Mouse (Mus musculus) midbrain, embryonic 15.5 days (tissue): ENCODE results near the gene Rptor. TPM values are rescaled to one million over a fixed set of nuclear protein-coding genes. Genes with fewer than 3 reads are reported as not detected.

Experiments used
- ATAC-seq: fragments of 200-750 bp; cut with Nextera tagmentation; replicated peaks from 2 replicates; pipeline ENCODE4 v1.8.0; 2017; ENCODE audit warnings: moderate TSS enrichment
- H3K27ac ChIP-seq: fragments of 300-500 bp; sonication (generic); 2 replicates; pipeline ENCODE4 v1.5.1; 2015; ENCODE audit warnings: mild to moderate bottlenecking, inconsistent platforms
- H3K27me3 ChIP-seq: fragments of 300-500 bp; sonication (generic); replicated peaks from 2 replicates; pipeline ENCODE4 v1.6.1; 2015; ENCODE audit warnings: inconsistent platforms
- H3K36me3 ChIP-seq: fragments of 300-500 bp; sonication (generic); replicated peaks from 2 replicates; pipeline ENCODE4 v1.6.1; 2015; ENCODE audit warnings: inconsistent platforms
- H3K4me1 ChIP-seq: fragments of 300-500 bp; sonication (generic); 2 replicates; pipeline ENCODE4 v1.6.1; 2015; ENCODE audit warnings: inconsistent platforms
- H3K4me2 ChIP-seq: fragments of 300-500 bp; sonication (generic); 2 replicates; pipeline ENCODE4 v1.6.1; 2015; ENCODE audit warnings: inconsistent platforms, mild to moderate bottlenecking, moderate library complexity
- H3K4me3 ChIP-seq: fragments of 300-500 bp; sonication (generic); 2 replicates; pipeline ENCODE4 v1.5.1; 2015; ENCODE audit warnings: mild to moderate bottlenecking, inconsistent platforms
- H3K9ac ChIP-seq: fragments of 300-500 bp; sonication (generic); 2 replicates; pipeline ENCODE4 v1.6.1; 2015; ENCODE audit warnings: mild to moderate bottlenecking, inconsistent platforms
- H3K9me3 ChIP-seq: fragments of 300-500 bp; sonication (generic); 2 replicates; pipeline ENCODE4 v1.6.1; 2016; ENCODE audit warnings: inconsistent platforms
- WGBS: fragments of 180-500 bp; shearing (Covaris S2); methylation state at CpG from one replicate; pipeline ENCODE4 v1.1.7; 2015; ENCODE audit warnings: mixed read lengths; 5-methylcytosine and 5-hydroxymethylcytosine counted together
- polyA plus RNA-seq: library from polyadenylated mRNA; unstranded; fragments of >200 nt; fragmentation: Nextera tagmentation; extraction: Ambion mirVana; gene quantifications from 2 replicates; pipeline ENCODE4 v1.2.1, GENCODE M21; 2015

Gene Rptor
- polyA plus RNA-seq, 1 experiment from 2014 or later = 13.1 TPM

DNA sequence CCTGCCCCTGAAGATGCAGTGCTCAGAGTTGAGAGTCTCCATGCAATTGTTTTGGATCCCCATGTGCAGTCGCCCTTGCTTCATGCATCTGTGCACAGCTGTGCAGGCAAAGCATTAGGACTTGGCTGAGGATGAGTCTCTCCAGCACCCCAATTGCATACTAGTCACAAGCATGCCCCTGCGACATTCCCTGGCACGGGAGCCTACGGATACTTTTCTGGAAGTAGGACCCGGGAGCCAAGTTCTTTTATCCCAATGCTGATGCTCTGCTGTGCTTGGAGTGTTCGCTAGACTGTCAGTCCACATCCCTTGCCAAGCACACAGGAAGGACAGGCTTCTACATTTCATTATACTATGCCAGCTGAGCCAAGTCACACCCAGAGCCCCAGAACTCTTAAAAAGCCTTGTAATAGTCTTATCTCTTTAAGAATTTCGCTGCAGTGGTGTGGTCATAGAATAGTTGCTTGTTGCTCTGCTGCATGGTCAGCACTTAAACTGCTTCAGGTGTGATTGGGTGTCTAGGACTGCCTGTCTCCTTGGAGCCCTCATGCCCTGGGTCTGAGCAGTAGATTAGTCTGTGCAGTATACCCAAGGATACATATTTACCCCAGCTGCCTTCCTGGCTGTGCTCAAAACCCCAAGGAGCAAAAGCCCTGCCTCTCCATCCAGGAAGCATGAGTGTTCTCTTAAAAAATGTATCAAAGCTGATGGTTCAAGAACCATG, 183.1 kb downstream of the Rptor start:
- H3K4me3 ChIP-seq = no peak overlapping the region
- 0 out of 2 replicates have a peak overlapping the region, but pooled peaks have one; percentile 31 for H3K27ac ChIP-seq
- H3K4me1 ChIP-seq = peaks cover 29% of the 10 kb centered on the region
- H3K27me3 ChIP-seq = no peaks in the 10 kb centered on the region
- no peaks in the 10 kb centered on the region for H3K9me3 ChIP-seq
- H3K9ac ChIP-seq = no peak overlapping the region
- no peaks in the 10 kb centered on the region for H3K36me3 ChIP-seq
- no peak overlapping the region for H3K4me2 ChIP-seq
- WGBS = 84% methylated on average over 7 of the region's 7 CpGs
- no peak for ATAC-seq

DNA sequence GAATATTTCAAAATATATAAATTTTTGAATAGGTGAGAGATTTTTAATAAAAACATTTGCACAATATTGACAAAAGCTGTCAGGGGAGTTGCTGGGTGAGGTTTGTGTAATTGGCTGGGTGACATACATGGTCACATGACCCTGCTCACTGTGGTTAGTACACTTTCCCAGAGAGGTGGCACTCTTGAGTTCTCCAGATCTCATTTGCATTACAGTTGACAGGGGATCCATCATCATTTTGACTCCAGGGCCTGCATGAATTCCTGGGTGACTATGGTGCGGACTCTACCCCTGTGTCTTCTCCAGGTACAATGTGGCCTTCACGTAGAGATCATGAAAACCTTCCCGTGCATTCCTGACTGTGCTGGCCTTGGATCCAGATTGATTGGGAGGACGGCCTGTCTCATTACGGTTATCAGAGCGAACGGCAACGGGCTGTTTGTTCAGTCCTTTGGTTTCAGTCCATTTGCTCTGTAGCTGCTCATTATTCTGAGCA, 183.7 kb downstream of the Rptor start:
- Histone ChIP-seq H3K36me3 (no peaks in the 10 kb centered on the region), H3K4me3 (no peak overlapping the region), H3K27me3 (no peaks in the 10 kb centered on the region), H3K4me1 (peaks cover 29% of the 10 kb centered on the region), H3K27ac (peak overlapping the region; percentile 31), H3K9ac (no peak overlapping the region), H3K4me2 (no peak overlapping the region), H3K9me3 (no peaks in the 10 kb centered on the region)
- 63% methylated on average over 8 of the region's 8 CpGs for WGBS
- no peak for ATAC-seq

DNA sequence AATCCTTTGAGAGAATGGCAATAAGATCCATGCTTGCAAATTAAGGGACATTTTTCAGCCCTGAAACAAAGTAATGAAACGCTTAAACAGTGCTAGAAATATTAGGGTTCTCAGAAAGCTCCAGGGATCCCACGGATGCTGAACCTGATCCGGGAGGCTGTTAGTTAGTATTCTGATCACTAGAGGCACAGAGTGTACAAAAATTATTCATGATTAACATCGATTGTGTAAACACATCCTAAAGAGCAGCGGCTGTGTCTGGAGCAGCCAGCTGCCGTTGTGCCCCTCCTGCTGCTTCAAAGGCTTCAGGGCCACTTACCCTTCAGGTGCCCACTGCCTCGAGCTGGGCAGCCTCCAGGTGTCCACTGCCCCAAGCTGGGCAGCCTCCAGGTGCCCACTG, 185.8 kb downstream of the Rptor start:
- H3K4me3 ChIP-seq = no peak overlapping the region
- H3K9ac ChIP-seq = peak overlapping the region; percentile 10; the same call in 1 of the 2 replicates
- 36% methylated on average over 7 of the region's 7 CpGs for WGBS
- peak; percentile 38; the same call in 1 of the 2 replicates for ATAC-seq
- peaks cover 29% of the 10 kb centered on the region for H3K4me1 ChIP-seq
- no peaks in the 10 kb centered on the region for H3K27me3 ChIP-seq
- H3K9me3 ChIP-seq = no peaks in the 10 kb centered on the region
- H3K4me2 ChIP-seq = no peak overlapping the region
- no peaks in the 10 kb centered on the region for H3K36me3 ChIP-seq
- H3K27ac ChIP-seq = peak overlapping the region; percentile 82

DNA sequence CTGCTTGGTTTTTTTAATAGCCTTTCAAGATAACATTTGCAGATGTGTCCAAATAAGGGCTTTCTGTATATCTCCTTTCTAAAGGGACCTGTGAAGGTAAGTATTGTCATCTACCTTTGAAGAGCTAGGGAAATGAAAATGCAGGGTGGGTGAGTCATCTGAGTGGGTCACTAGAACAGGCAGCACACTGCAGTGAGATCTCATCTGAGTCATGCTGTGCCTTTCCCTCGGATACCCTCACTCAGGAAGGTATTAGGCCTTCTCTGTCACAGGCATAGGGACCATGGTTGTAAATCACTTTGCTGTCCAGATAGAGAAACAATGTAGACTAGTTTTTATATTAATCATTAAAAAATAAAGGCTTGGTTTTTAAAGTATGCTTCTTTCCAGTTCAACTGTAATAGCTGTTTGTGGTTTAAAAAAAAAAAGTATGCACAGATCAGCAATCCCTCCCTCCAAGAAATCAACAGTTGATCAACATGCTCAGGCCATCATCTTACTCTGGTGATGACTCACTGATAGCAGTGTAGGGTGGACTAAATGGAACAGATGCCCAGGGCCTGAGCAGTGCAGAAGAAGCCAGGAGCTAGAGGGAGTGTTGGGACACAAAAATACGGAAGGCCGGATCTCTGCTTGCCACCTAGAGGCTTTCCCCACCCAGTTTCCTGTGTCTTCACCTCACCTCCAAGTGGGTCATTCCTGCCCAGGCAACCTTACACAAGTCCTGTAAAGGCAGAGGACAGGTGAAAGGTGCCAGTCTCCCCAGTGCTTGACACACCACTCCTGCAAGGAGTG, 186.4 kb downstream of the Rptor start:
- Histone ChIP-seq H3K27ac (peak overlapping the region; percentile 82), H3K4me2 (no peak overlapping the region), H3K27me3 (no peaks in the 10 kb centered on the region), H3K4me3 (no peak overlapping the region), H3K36me3 (no peaks in the 10 kb centered on the region), H3K9me3 (no peaks in the 10 kb centered on the region), H3K9ac (peak overlapping the region; percentile 10; the same call in 1 of the 2 replicates), H3K4me1 (peaks cover 33% of the 10 kb centered on the region)
- no peak for ATAC-seq
- WGBS = 66% methylated on average over 3 of the region's 3 CpGs

- H3K4me1 ChIP-seq = peaks cover 35% of the 10 kb centered on the region
- no peaks in the 10 kb centered on the region for H3K9me3 ChIP-seq
- H3K27me3 ChIP-seq = no peaks in the 10 kb centered on the region
- no peak overlapping the region for H3K27ac ChIP-seq
- whole genome bisulfite sequencing = 86% methylated on average over 10 of the region's 10 CpGs
- no peak overlapping the region for H3K9ac ChIP-seq
- no peak overlapping the region for H3K4me3 ChIP-seq
- no peak overlapping the region for H3K4me2 ChIP-seq
- H3K36me3 ChIP-seq = no peaks in the 10 kb centered on the region
- ATAC-seq = no peak
Observed at GRCm38 (mm10) chr11:119791923-119792564, 189.3 kb downstream of the Rptor start.

- ATAC-seq = no peak
- Histone ChIP-seq H3K36me3 (no peaks in the 10 kb centered on the region), H3K4me2 (no peak overlapping the region), H3K4me3 (no peak overlapping the region), H3K27ac (0 out of 2 replicates have a peak overlapping the region, but pooled peaks have one; percentile 34), H3K9me3 (no peaks in the 10 kb centered on the region), H3K9ac (no peak overlapping the region), H3K27me3 (no peaks in the 10 kb centered on the region), H3K4me1 (peaks cover 30% of the 10 kb centered on the region)
- 72% methylated on average over 6 of the region's 6 CpGs for WGBS
Observed at GRCm38 (mm10) chr11:119793378-119793777, 190.7 kb downstream of the Rptor start.

- peaks cover 24% of the 10 kb centered on the region for H3K4me1 ChIP-seq
- ATAC-seq = no peak
Observed at GRCm38 (mm10) chr11:119794020-119794419, 191.3 kb downstream of the Rptor start.

DNA sequence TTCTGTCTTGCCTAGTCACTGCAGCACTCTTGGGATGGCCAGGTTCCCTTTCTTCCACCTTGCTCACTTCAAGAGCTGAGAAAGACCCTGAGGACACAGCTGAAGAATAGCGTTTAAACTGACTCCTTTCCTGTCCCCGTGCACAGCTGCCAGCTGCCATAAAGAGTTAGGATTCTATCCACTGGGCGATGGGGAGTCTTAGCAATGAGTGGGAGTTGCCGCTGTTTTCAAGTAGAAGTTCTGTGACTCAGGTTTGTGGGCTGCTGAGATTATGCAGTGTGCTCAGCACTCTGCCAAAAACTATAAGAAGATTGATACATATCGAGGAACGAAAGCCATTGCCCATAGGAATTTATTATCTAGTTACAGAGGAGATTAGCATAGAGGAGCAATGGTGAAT, 192.0 kb downstream of the Rptor start:
- H3K4me1 ChIP-seq = peaks cover 19% of the 10 kb centered on the region
- ATAC-seq = no peak
- no peaks in the 10 kb centered on the region for H3K36me3 ChIP-seq
- 59% methylated on average over 6 of the region's 6 CpGs for WGBS
- H3K9me3 ChIP-seq = no peaks in the 10 kb centered on the region
- H3K27ac ChIP-seq = no peak overlapping the region
- H3K9ac ChIP-seq = no peak overlapping the region
- H3K27me3 ChIP-seq = no peaks in the 10 kb centered on the region
- H3K4me2 ChIP-seq = no peak overlapping the region
- H3K4me3 ChIP-seq = no peak overlapping the region

More at GRCm38 (mm10) chr11:119794020-119794419, 191.3 kb downstream of the Rptor start:
- Histone ChIP-seq H3K4me3 (no peak overlapping the region), H3K36me3 (no peaks in the 10 kb centered on the region), H3K9ac (no peak overlapping the region), H3K27me3 (no peaks in the 10 kb centered on the region), H3K9me3 (no peaks in the 10 kb centered on the region), H3K27ac (peak overlapping the region; percentile 34; the same call in 1 of the 2 replicates), H3K4me2 (no peak overlapping the region)
- 97% methylated on average over 1 of the region's 1 CpGs for WGBS

DNA sequence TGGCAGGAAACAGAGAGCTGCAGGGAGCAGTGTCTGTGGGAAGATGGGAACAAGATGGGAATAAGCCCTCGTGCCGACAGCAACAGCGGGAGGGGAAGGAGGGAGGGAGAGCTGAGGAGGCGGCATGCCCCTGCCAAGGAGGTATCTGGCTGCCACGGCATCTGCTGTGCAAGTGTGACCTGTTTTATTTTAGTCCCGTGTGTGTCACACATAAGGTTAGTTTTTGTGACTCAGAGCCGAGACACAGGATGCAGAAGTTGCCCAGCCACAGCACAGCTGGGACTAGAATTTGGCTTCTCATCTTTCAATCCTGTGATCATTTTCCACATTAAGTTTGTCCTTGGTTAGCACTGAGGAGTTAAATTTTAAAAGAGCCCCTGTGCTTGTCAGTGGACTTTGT, 193.7 kb downstream of the Rptor start:
- 60% methylated on average over 7 of the region's 7 CpGs for WGBS
- H3K4me3 ChIP-seq = no peak overlapping the region
- H3K4me1 ChIP-seq = peaks cover 15% of the 10 kb centered on the region
- no peak overlapping the region for H3K4me2 ChIP-seq
- no peaks in the 10 kb centered on the region for H3K36me3 ChIP-seq
- H3K9me3 ChIP-seq = no peaks in the 10 kb centered on the region
- H3K27ac ChIP-seq = no peak overlapping the region
- no peaks in the 10 kb centered on the region for H3K27me3 ChIP-seq
- no peak for ATAC-seq
- H3K9ac ChIP-seq = no peak overlapping the region

GRCm38 (mm10) chr11:119796846-119797245, 194.1 kb downstream of the Rptor start:
- Histone ChIP-seq H3K9me3 (no peaks in the 10 kb centered on the region), H3K4me3 (no peak overlapping the region), H3K27me3 (no peaks in the 10 kb centered on the region), H3K9ac (no peak overlapping the region), H3K27ac (no peak overlapping the region), H3K4me1 (peaks cover 15% of the 10 kb centered on the region), H3K4me2 (no peak overlapping the region), H3K36me3 (no peaks in the 10 kb centered on the region)
- no peak for ATAC-seq
- WGBS = 92% methylated on average over 7 of the region's 7 CpGs

- ATAC-seq = no peak
- no peak overlapping the region for H3K4me2 ChIP-seq
- WGBS = 90% methylated on average over 2 of the region's 2 CpGs
Observed at GRCm38 (mm10) chr11:119799536-119799935, 196.8 kb downstream of the Rptor start.

DNA sequence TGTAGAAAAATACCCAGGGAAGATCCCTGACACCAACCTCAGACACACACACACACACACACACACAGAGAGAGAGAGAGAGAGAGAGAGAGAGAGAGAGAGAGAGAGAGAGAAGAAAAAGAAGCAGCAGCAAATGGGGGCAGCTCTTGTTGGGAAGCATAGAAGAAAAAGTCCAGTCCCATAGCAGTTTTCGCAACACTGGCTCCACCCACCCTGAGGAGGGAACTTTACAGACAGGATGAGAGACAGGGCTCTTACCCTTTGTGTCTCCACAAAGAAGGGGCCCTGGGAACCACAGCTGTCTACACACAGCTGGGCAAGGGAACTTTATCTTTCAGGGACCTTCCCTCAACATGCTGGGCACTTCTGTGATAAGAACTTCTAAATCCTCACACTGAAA, 199.2 kb downstream of the Rptor start:
- no peaks in the 10 kb centered on the region for H3K27me3 ChIP-seq
- H3K4me3 ChIP-seq = no peak overlapping the region
- no peaks in the 10 kb centered on the region for H3K36me3 ChIP-seq
- no peak for ATAC-seq
- H3K27ac ChIP-seq = no peak overlapping the region
- H3K9me3 ChIP-seq = no peaks in the 10 kb centered on the region
- no peak overlapping the region for H3K9ac ChIP-seq
- peaks cover 7% of the 10 kb centered on the region for H3K4me1 ChIP-seq
- no peak overlapping the region for H3K4me2 ChIP-seq
- 84% methylated on average over 1 of the region's 1 CpGs for WGBS

More at GRCm38 (mm10) chr11:119799536-119799935, 196.8 kb downstream of the Rptor start:
- Histone ChIP-seq H3K36me3 (no peaks in the 10 kb centered on the region), H3K27ac (no peak overlapping the region), H3K4me3 (no peak overlapping the region), H3K27me3 (no peaks in the 10 kb centered on the region), H3K9ac (no peak overlapping the region), H3K9me3 (no peaks in the 10 kb centered on the region), H3K4me1 (peaks cover 12% of the 10 kb centered on the region; the same call in 1 of the 2 replicates)
